Mouse (Mus musculus): Measurements from ENCODE around the gene Ubac2.

GRCm38 (mm10) chr14:121963251-121963941 is 85.0 kb downstream of the Ubac2 start:
- TF ChIP-seq ZC3H11A (IDR thresholded peaks at IDR 0.05; ENCODE audit: borderline replicate concordance, low read depth, low read length) (no peak), MAFK (IDR thresholded peaks at IDR 0.05; ENCODE audit: insufficient read depth, low read depth, low read length) (no peak), HCFC1 (IDR thresholded peaks at IDR 0.05; ENCODE audit: borderline replicate concordance, insufficient read depth, low read length) (no peak), ZNF384 (IDR thresholded peaks at IDR 0.05; ENCODE audit: low read depth, low read length) (no peak)

All from ES-E14 (cell line).